10 mouse cellular contexts compared by ENCODE assay signal in the genomic region with DNA sequence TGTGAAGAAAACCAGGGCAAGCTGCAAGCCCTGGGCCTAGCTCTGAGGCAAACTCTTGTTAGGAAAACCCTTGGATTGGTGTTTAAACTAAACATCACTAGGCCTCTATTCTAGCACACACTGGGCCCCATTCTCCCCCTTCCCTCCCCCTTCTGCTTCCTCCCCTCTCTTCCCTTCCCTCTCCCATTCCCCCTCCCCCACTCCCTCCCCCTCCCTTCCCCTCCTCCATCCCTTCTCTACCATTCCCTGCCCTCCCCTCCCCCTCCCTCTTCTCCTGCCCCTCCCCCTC. TPM values are rescaled to one million over a fixed set of nuclear protein-coding genes. Genes with fewer than 3 reads are reported as not detected.
DNase-seq lines count a peak whose midpoint lies in the region; ATAC-seq and TF ChIP-seq lines count a peak whose summit lies in the region.
"Had no signal": no experiment of that assay in that cellular context is flagged by ENCODE, and none has a peak within 500 bp of the region (broad histone marks: within the 10 kb centered on the region; RNA-seq: fewer than 3 reads in every experiment).

No protein-coding gene starts in this region.

- H3K4me1 ChIP-seq in hindbrain, embryonic 12.5 days = peaks cover 33% of the 10 kb centered on the region
- H3K4me1 ChIP-seq in hindbrain, postnatal 0 days (ENCODE audit: insufficient read depth, low read length) = peaks cover 15% of the 10 kb centered on the region; the same call in 1 of the 2 replicates
- peaks cover 97% of the 10 kb centered on the region for H3K4me1 ChIP-seq in megakaryocyte, embryonic 14.5 days
- peaks cover 47% of the 10 kb centered on the region for H3K4me1 ChIP-seq in stomach, embryonic 15.5 days

- H3K4me3 ChIP-seq in hindbrain, embryonic 12.5 days = no peak overlapping the region
- no peak overlapping the region for H3K4me3 ChIP-seq in hindbrain, postnatal 0 days (ENCODE audit: low read length)
- H3K4me3 ChIP-seq in megakaryocyte, embryonic 14.5 days (replicated peaks) = peak overlapping the region; percentile 76
- no peak overlapping the region for H3K4me3 ChIP-seq in stomach, embryonic 15.5 days (replicated peaks)

- H3K36me3 ChIP-seq in hindbrain, embryonic 12.5 days = no peaks in the 10 kb centered on the region
- H3K36me3 ChIP-seq in hindbrain, postnatal 0 days (ENCODE audit: insufficient read depth, low read length) = no peaks in the 10 kb centered on the region
- peaks cover 90% of the 10 kb centered on the region for H3K36me3 ChIP-seq in megakaryocyte, embryonic 14.5 days (replicated peaks; ENCODE audit: low read length)
- H3K36me3 ChIP-seq in stomach, embryonic 15.5 days = 0 out of 2 replicates have a peak, but pooled peaks cover 7% of the 10 kb centered on the region

- no peak for ATAC-seq in hindbrain, embryonic 12.5 days (ENCODE audit: low FRiP score)
- ATAC-seq in hindbrain, postnatal 0 days = no peak
- no peak for ATAC-seq in megakaryocyte, adult 5-6 weeks (ENCODE audit: poor library complexity, severe bottlenecking)
- ATAC-seq in stomach, embryonic 15.5 days (ENCODE audit: insufficient read depth, low FRiP score, low read depth) = no peak
- ATAC-seq: Patski had no signal

- H3K9ac ChIP-seq in hindbrain, embryonic 12.5 days = 0 out of 2 replicates have a peak overlapping the region, but pooled peaks have one; percentile 4
- no peak overlapping the region for H3K9ac ChIP-seq in hindbrain, postnatal 0 days (replicated peaks; ENCODE audit: low read length)
- H3K9ac ChIP-seq in stomach, embryonic 15.5 days = no peak overlapping the region

- no peak for TF ChIP-seq CTCF in hindbrain, postnatal 0 days (IDR thresholded peaks at IDR 0.05; ENCODE audit: low read depth)

- H3K27ac ChIP-seq in hindbrain, embryonic 12.5 days = no peak overlapping the region
- H3K27ac ChIP-seq in hindbrain, postnatal 0 days = no peak overlapping the region
- 0 out of 2 replicates have a peak overlapping the region, but pooled peaks have one; percentile 26 for H3K27ac ChIP-seq in stomach, embryonic 15.5 days
- H3K27ac ChIP-seq: macrophage had no signal

- no peaks in the 10 kb centered on the region for H3K27me3 ChIP-seq in hindbrain, embryonic 12.5 days
- no peaks in the 10 kb centered on the region for H3K27me3 ChIP-seq in hindbrain, postnatal 0 days (ENCODE audit: insufficient read depth, low read length)
- no peaks in the 10 kb centered on the region for H3K27me3 ChIP-seq in megakaryocyte, embryonic 14.5 days (replicated peaks)
- H3K27me3 ChIP-seq in stomach, embryonic 15.5 days (replicated peaks) = no peaks in the 10 kb centered on the region
- H3K27me3 ChIP-seq: Patski had no signal

- DNase-seq in cerebellum, adult 9-11 months = peak; percentile 23
- no peak for DNase-seq in cerebellum, adult 11-12 months
- no peak for DNase-seq in hindbrain, postnatal 0 days (ENCODE audit: low spot score)
- no peak for DNase-seq in right cerebral cortex, postnatal 14 days

- H3K4me2 ChIP-seq in hindbrain, embryonic 12.5 days (replicated peaks) = no peak overlapping the region; the same call in 1 of the 2 replicates
- H3K4me2 ChIP-seq in hindbrain, postnatal 0 days (ENCODE audit: low read depth, low read length) = no peak overlapping the region
- no peak overlapping the region for H3K4me2 ChIP-seq in stomach, embryonic 15.5 days

- no peaks in the 10 kb centered on the region for H3K9me3 ChIP-seq in hindbrain, embryonic 12.5 days (replicated peaks)
- H3K9me3 ChIP-seq in hindbrain, postnatal 0 days (ENCODE audit: low read length) = no peaks in the 10 kb centered on the region
- no peaks in the 10 kb centered on the region for H3K9me3 ChIP-seq in megakaryocyte, embryonic 14.5 days
- no peaks in the 10 kb centered on the region for H3K9me3 ChIP-seq in stomach, embryonic 15.5 days

RNA-seq across cellular contexts. Expression of gene Mbnl2, which starts 12.5 kb away (rescaled TPM):
- 47.2 and 60.3 TPM in 2 replicates for polyA plus RNA-seq in hindbrain, embryonic 12.5 days (2016; fragmentation: Nextera tagmentation; extraction: Ambion mirVana)
- total RNA-seq in hindbrain, postnatal 0 days (2014; rRNA removed) = 56.1 and 78.3 TPM in 2 replicates
- 28.6 and 28.9 TPM in 2 replicates for polyA plus RNA-seq in hindbrain, postnatal 0 days (2015; fragmentation: Nextera tagmentation; extraction: Ambion mirVana)
- polyA plus RNA-seq in megakaryocyte, embryonic 14.5 days (2012; ENCODE audit: insufficient read depth, low replicate concordance) = 43.0 and 66.7 TPM in 2 replicates
- total RNA-seq in megakaryocyte, adult 5-6 weeks (2015) = 113 and 132 TPM in 2 replicates
- total RNA-seq in megakaryocyte, adult 5-6 weeks (2017) = 94.7 and 111 TPM in 2 replicates
- polyA plus RNA-seq in stomach, embryonic 15.5 days (2015; fragmentation: Nextera tagmentation; extraction: Ambion mirVana) = 109 and 116 TPM in 2 replicates
